Mouse (Mus musculus): ENCODE measurements around the gene Twnk. TPM values are rescaled to one million over a fixed set of nuclear protein-coding genes. Genes with fewer than 3 reads are reported as not detected.
A peak's percentile ranks its signal among the peaks of the same experiment; 100 is the strongest.

The Twnk gene
- total and polyA plus RNA-seq, 3 experiments: 12.4 to 30.1 (median 18.9) TPM

GRCm38 (mm10) chr19:45018351-45018831 is 12.9 kb downstream of the Twnk start:
- in situ Hi-C loops (cut with MboI; ENCODE audit: low pct_ligation_motif_present, low pct_unique_long_range_greater_than_20kb, low sequenced_read_pairs): no loop called here
- Histone ChIP-seq H3K4me1 (ENCODE audit: control insufficient read depth in 1 of 2, insufficient read depth in 2 of 2) (peaks cover 23 to 39% of the 10 kb centered on the region in 2 experiments), H3K4me2 (ENCODE audit: insufficient read depth, low read depth, poor library complexity, severe bottlenecking) (peak overlapping the region; percentile 77), H3K27me3 (replicated peaks) (peaks cover 44% of the 10 kb centered on the region), H3K79me2 (replicated peaks; ENCODE audit: control insufficient read depth, extremely low read depth, insufficient read depth, poor library complexity, severe bottlenecking) (peaks cover 5% of the 10 kb centered on the region; the same call in 1 of the 2 replicates), H3K36me3 (replicated peaks in 1 of 2; ENCODE audit: control insufficient read depth in 1 of 2, insufficient read depth in 1 of 2, low read length in 1 of 2) (no peaks in the 10 kb centered on the region), H3K4me3 (replicated peaks in 1 of 3; ENCODE audit: low read depth in 2 of 3, low read length in 2 of 3, poor library complexity in 1 of 3) (peak overlapping the region in 2 of 3 experiments; percentile 49 to 72), H3K9me3 (replicated peaks; ENCODE audit: low read length) (no peaks in the 10 kb centered on the region), H3K27ac (ENCODE audit: insufficient read depth, low read depth) (peak overlapping the region; percentile 44; the same call in 1 of the 2 replicates), H3K9ac (ENCODE audit: insufficient read depth, low read depth) (peak overlapping the region; percentile 87)
- TF ChIP-seq MYC (IDR thresholded peaks at IDR 0.05; ENCODE audit: low read depth, low read length) (no peak), ZMIZ1 (IDR thresholded peaks at IDR 0.05; ENCODE audit: low read depth, low read length) (no peak), RCOR1 (conservative IDR thresholded peaks at IDR 0.05; ENCODE audit: low read depth, low read length) (no peak), HCFC1 (IDR thresholded peaks at IDR 0.05; ENCODE audit: low read depth, low read length) (no peak), CHD2 (IDR thresholded peaks at IDR 0.05; ENCODE audit: low read length) (no peak), MXI1 (IDR thresholded peaks at IDR 0.05; ENCODE audit: low read depth, low read length) (no peak), RAD21 (IDR thresholded peaks at IDR 0.05; ENCODE audit: low read depth, low read length) (no peak), MEF2A (IDR thresholded peaks at IDR 0.05; ENCODE audit: borderline replicate concordance, low read depth, low read length) (no peak), ZKSCAN1 (IDR thresholded peaks at IDR 0.05; ENCODE audit: borderline replicate concordance, low read depth, low read length) (no peak), E2F4 (IDR thresholded peaks at IDR 0.05; ENCODE audit: insufficient replicate concordance, low read depth, low read length) (no peak), TBP (conservative IDR thresholded peaks at IDR 0.05; ENCODE audit: low read depth, low read length) (no peak), CTCF (conservative IDR thresholded peaks at IDR 0.05 in 1 of 2, IDR thresholded peaks at IDR 0.05 in 1 of 2; ENCODE audit: low read depth in 2 of 2, low read length in 2 of 2) (no peak), USF1 (IDR thresholded peaks at IDR 0.05; ENCODE audit: low read depth, low read length) (no peak), MAZ (IDR thresholded peaks at IDR 0.05; ENCODE audit: low read depth, low read length) (no peak), CHD1 (IDR thresholded peaks at IDR 0.05; ENCODE audit: low read depth, low read length) (no peak), ZC3H11A (IDR thresholded peaks at IDR 0.05; ENCODE audit: low read depth, low read length) (no peak), KAT2A (IDR thresholded peaks at IDR 0.05; ENCODE audit: insufficient replicate concordance, low read length) (no peak), POLR2A (IDR thresholded peaks at IDR 0.05; ENCODE audit: low read depth, low read length) (no peak), ZNF384 (IDR thresholded peaks at IDR 0.05; ENCODE audit: low read depth, low read length) (no peak)
- no peak for DNase-seq (ENCODE audit: extremely low read depth)
- dilution Hi-C loops (cut with MboI; ENCODE audit: extremely low pct_ligation_motif_present, extremely low pct_unique_long_range_greater_than_20kb, low sequenced_read_pairs): no loop called here

GRCm38 (mm10) chr19:45020348-45020747 is 14.9 kb downstream of the Twnk start:
- Histone ChIP-seq H3K4me2 (ENCODE audit: insufficient read depth, low read depth, poor library complexity, severe bottlenecking) (peak overlapping the region; percentile 46), H3K27ac (ENCODE audit: insufficient read depth, low read depth) (peak overlapping the region; percentile 29; the same call in 1 of the 2 replicates), H3K27me3 (replicated peaks) (peaks cover 45% of the 10 kb centered on the region), H3K9ac (ENCODE audit: insufficient read depth, low read depth) (no peak overlapping the region), H3K4me3 (replicated peaks in 1 of 3; ENCODE audit: low read depth in 2 of 3, low read length in 2 of 3, poor library complexity in 1 of 3) (peak overlapping the region in 2 of 3 experiments; percentile 30 to 34), H3K79me2 (replicated peaks; ENCODE audit: control insufficient read depth, extremely low read depth, insufficient read depth, poor library complexity, severe bottlenecking) (peaks cover 5% of the 10 kb centered on the region; the same call in 1 of the 2 replicates), H3K36me3 (replicated peaks in 1 of 2; ENCODE audit: control insufficient read depth in 1 of 2, insufficient read depth in 1 of 2, low read length in 1 of 2) (peaks cover 0 to 13% of the 10 kb centered on the region in 2 experiments), H3K4me1 (ENCODE audit: control insufficient read depth in 1 of 2, insufficient read depth in 2 of 2) (peaks cover 12 to 19% of the 10 kb centered on the region in 2 experiments), H3K9me3 (replicated peaks; ENCODE audit: low read length) (no peaks in the 10 kb centered on the region)
- in situ Hi-C loops (cut with MboI; ENCODE audit: low pct_ligation_motif_present, low pct_unique_long_range_greater_than_20kb, low sequenced_read_pairs) (no loop called here), dilution Hi-C loops (cut with MboI; ENCODE audit: extremely low pct_ligation_motif_present, extremely low pct_unique_long_range_greater_than_20kb, low sequenced_read_pairs) (no loop called here)
- TF ChIP-seq KAT2A (IDR thresholded peaks at IDR 0.05; ENCODE audit: insufficient replicate concordance, low read length) (no peak), MXI1 (IDR thresholded peaks at IDR 0.05; ENCODE audit: low read depth, low read length) (peak; percentile 39; the same call in 1 of the 2 replicates)
- DNase-seq (ENCODE audit: extremely low read depth): no peak
